Mouse (Mus musculus): ENCODE results near the gene Grhl3. TPM values are rescaled to one million over a fixed set of nuclear protein-coding genes. Genes with fewer than 3 reads are reported as not detected.
A peak's percentile ranks its signal among the peaks of the same experiment; 100 is the strongest.

The Grhl3 gene
- polyA plus RNA-seq, 1 experiment from 2014 or later, result 6.8 TPM

- H3K4me1 ChIP-seq (ENCODE audit: control insufficient read depth, insufficient read depth, low read length), result 0 out of 2 replicates have a peak, but pooled peaks cover 2% of the 10 kb centered on the region
- peaks cover 13% of the 10 kb centered on the region for H3K9me3 ChIP-seq (replicated peaks; ENCODE audit: control insufficient read depth, low read length)
- H3K27ac ChIP-seq (ENCODE audit: low read length), result no peak overlapping the region
- no peak overlapping the region for H3K9ac ChIP-seq (ENCODE audit: low read length)
- no peak for ATAC-seq (replicated peaks; ENCODE audit: extremely low read depth, insufficient read depth, low FRiP score)
- H3K27me3 ChIP-seq (ENCODE audit: control insufficient read depth, insufficient read depth, low read length), result no peaks in the 10 kb centered on the region; the same call in 1 of the 2 replicates
- H3K4me3 ChIP-seq (ENCODE audit: low read length), result no peak overlapping the region
- WGBS, result 85% methylated on average over 7 of the region's 7 CpGs
- no peak overlapping the region for H3K4me2 ChIP-seq (ENCODE audit: low read depth, low read length)
- H3K36me3 ChIP-seq (ENCODE audit: control insufficient read depth, insufficient read depth), result peaks cover 5% of the 10 kb centered on the region; the same call in 1 of the 2 replicates
Observed at GRCm38 (mm10) chr4:135606271-135606670, 32.8 kb upstream of the Grhl3 start.

GRCm38 (mm10) chr4:135601530-135601929, 28.1 kb upstream of the Grhl3 start:
- Histone ChIP-seq H3K9me3 (replicated peaks; ENCODE audit: control insufficient read depth, low read length) (no peaks in the 10 kb centered on the region), H3K36me3 (ENCODE audit: control insufficient read depth, insufficient read depth) (no peaks in the 10 kb centered on the region), H3K4me1 (ENCODE audit: control insufficient read depth, insufficient read depth, low read length) (peaks cover 10% of the 10 kb centered on the region), H3K27me3 (ENCODE audit: control insufficient read depth, insufficient read depth, low read length) (no peaks in the 10 kb centered on the region; the same call in 1 of the 2 replicates), H3K9ac (ENCODE audit: low read length) (no peak overlapping the region), H3K4me3 (ENCODE audit: low read length) (no peak overlapping the region), H3K4me2 (ENCODE audit: low read depth, low read length) (no peak overlapping the region), H3K27ac (ENCODE audit: low read length) (no peak overlapping the region)
- no peak for ATAC-seq (replicated peaks; ENCODE audit: extremely low read depth, insufficient read depth, low FRiP score)
- 83% methylated on average over 3 of the region's 3 CpGs for WGBS

GRCm38 (mm10) chr4:135599497-135600182, 26.2 kb upstream of the Grhl3 start:
- Histone ChIP-seq H3K9me3 (replicated peaks; ENCODE audit: control insufficient read depth, low read length) (no peaks in the 10 kb centered on the region), H3K4me1 (ENCODE audit: control insufficient read depth, insufficient read depth, low read length) (peaks cover 19% of the 10 kb centered on the region), H3K27ac (ENCODE audit: low read length) (no peak overlapping the region), H3K4me2 (ENCODE audit: low read depth, low read length) (no peak overlapping the region), H3K27me3 (ENCODE audit: control insufficient read depth, insufficient read depth, low read length) (no peaks in the 10 kb centered on the region), H3K36me3 (ENCODE audit: control insufficient read depth, insufficient read depth) (no peaks in the 10 kb centered on the region), H3K9ac (ENCODE audit: low read length) (no peak overlapping the region), H3K4me3 (ENCODE audit: low read length) (no peak overlapping the region)
- WGBS, result 78% methylated on average over 7 of the region's 7 CpGs
- no peak for ATAC-seq (replicated peaks; ENCODE audit: extremely low read depth, insufficient read depth, low FRiP score)

DNA sequence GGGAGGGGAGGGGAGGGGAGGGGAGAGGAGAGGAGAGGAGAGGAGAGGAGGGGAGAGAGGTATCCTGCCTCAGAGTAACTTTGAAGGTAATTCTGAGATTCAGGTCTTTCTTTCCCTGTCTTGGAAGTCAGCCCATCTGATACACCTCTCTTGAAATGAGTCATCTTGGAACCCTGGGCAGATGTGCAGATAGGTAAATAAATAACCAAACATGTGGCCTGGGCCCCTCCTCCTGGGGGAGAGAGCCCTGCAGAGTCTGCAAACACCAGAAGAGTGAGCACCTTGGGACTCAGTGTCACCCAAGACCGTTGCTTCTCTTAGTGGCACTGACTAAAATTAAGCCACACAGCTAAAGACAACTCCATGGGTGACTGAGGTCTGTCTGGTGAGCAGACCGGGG, 25.6 kb upstream of the Grhl3 start:
- H3K9ac ChIP-seq (ENCODE audit: low read length), result no peak overlapping the region
- no peak overlapping the region for H3K4me3 ChIP-seq (ENCODE audit: low read length)
- no peak overlapping the region for H3K27ac ChIP-seq (ENCODE audit: low read length)
- peaks cover 19% of the 10 kb centered on the region for H3K4me1 ChIP-seq (ENCODE audit: control insufficient read depth, insufficient read depth, low read length)
- no peaks in the 10 kb centered on the region for H3K36me3 ChIP-seq (ENCODE audit: control insufficient read depth, insufficient read depth)
- H3K9me3 ChIP-seq (replicated peaks; ENCODE audit: control insufficient read depth, low read length), result no peaks in the 10 kb centered on the region
- H3K4me2 ChIP-seq (ENCODE audit: low read depth, low read length), result no peak overlapping the region
- 62% methylated on average over 2 of the region's 2 CpGs for WGBS
- H3K27me3 ChIP-seq (ENCODE audit: control insufficient read depth, insufficient read depth, low read length), result no peaks in the 10 kb centered on the region
- ATAC-seq (replicated peaks; ENCODE audit: extremely low read depth, insufficient read depth, low FRiP score), result no peak

DNA sequence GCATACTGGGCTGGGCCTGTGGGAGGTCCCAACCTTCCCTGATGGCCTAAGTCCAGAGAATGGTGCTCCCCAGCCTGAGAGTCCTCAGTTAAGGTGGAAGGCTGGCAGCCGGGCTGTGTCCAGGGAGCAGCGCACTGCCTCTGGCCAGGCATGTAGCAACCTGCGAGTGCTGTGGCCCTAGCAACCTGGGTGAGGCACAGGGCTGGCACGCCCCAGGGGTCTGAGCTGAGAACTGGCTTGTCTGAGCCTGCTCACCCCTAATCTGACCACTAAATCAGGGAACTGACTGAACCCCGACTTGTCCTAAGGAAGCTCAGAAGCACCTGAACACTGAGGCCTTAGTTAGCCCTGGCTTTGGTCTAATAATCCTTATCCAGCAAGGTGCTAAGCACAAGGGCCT, 24.1 kb upstream of the Grhl3 start:
- no peak for ATAC-seq (replicated peaks; ENCODE audit: extremely low read depth, insufficient read depth, low FRiP score)
- no peak overlapping the region for H3K9ac ChIP-seq (ENCODE audit: low read length)
- H3K9me3 ChIP-seq (replicated peaks; ENCODE audit: control insufficient read depth, low read length), result peaks cover 7% of the 10 kb centered on the region; the same call in 1 of the 2 replicates
- 87% methylated on average over 5 of the region's 5 CpGs for WGBS
- no peak overlapping the region for H3K4me3 ChIP-seq (ENCODE audit: low read length)
- no peaks in the 10 kb centered on the region for H3K27me3 ChIP-seq (ENCODE audit: control insufficient read depth, insufficient read depth, low read length)
- H3K36me3 ChIP-seq (ENCODE audit: control insufficient read depth, insufficient read depth), result no peaks in the 10 kb centered on the region
- peaks cover 19% of the 10 kb centered on the region for H3K4me1 ChIP-seq (ENCODE audit: control insufficient read depth, insufficient read depth, low read length)
- H3K27ac ChIP-seq (ENCODE audit: low read length), result peak overlapping the region; percentile 32; the same call in 1 of the 2 replicates
- H3K4me2 ChIP-seq (ENCODE audit: low read depth, low read length), result no peak overlapping the region

DNA sequence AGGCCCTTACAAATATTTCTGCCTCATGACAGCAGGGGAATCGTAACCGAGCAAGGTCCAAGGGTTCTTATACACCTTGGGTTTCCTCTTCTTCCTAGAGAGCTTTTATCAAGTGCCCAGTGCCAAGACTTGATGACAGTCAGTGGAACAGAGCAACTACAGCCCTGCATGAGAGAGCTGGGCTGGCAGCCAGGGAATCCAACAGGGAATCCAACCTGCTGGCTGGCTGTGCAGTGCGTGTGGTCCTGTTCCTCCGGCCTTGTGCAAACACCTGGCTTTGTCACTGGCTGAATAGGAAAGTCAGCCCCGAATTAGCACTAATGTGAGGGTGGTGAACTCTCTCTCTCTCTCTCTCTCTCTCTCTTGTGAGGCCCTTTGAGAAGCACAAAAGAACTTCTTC, 22.5 kb upstream of the Grhl3 start:
- peak; percentile 74 for ATAC-seq (replicated peaks; ENCODE audit: extremely low read depth, insufficient read depth, low FRiP score)
- Histone ChIP-seq H3K27me3 (ENCODE audit: control insufficient read depth, insufficient read depth, low read length) (no peaks in the 10 kb centered on the region), H3K27ac (ENCODE audit: low read length) (peak overlapping the region; percentile 83)

GRCm38 (mm10) chr4:135591610-135592304, 18.3 kb upstream of the Grhl3 start:
- no peak for ATAC-seq (replicated peaks; ENCODE audit: extremely low read depth, insufficient read depth, low FRiP score)
- no peak overlapping the region for H3K27ac ChIP-seq (ENCODE audit: low read length)
- no peak overlapping the region for H3K4me3 ChIP-seq (ENCODE audit: low read length)
- H3K4me1 ChIP-seq (ENCODE audit: control insufficient read depth, insufficient read depth, low read length), result peaks cover 15% of the 10 kb centered on the region
- peaks cover 7% of the 10 kb centered on the region; the same call in 1 of the 2 replicates for H3K9me3 ChIP-seq (replicated peaks; ENCODE audit: control insufficient read depth, low read length)
- H3K4me2 ChIP-seq (ENCODE audit: low read depth, low read length), result no peak overlapping the region
- no peaks in the 10 kb centered on the region for H3K27me3 ChIP-seq (ENCODE audit: control insufficient read depth, insufficient read depth, low read length)
- H3K36me3 ChIP-seq (ENCODE audit: control insufficient read depth, insufficient read depth), result no peaks in the 10 kb centered on the region
- no peak overlapping the region for H3K9ac ChIP-seq (ENCODE audit: low read length)
- 61% methylated on average over 8 of the region's 8 CpGs for WGBS

More for the DNA sequence above, 22.5 kb upstream of the Grhl3 start:
- WGBS, result 30% methylated on average over 5 of the region's 5 CpGs
- no peak overlapping the region for H3K4me2 ChIP-seq (ENCODE audit: low read depth, low read length)
- H3K9me3 ChIP-seq (replicated peaks; ENCODE audit: control insufficient read depth, low read length), result peaks cover 7% of the 10 kb centered on the region; the same call in 1 of the 2 replicates
- no peak overlapping the region for H3K4me3 ChIP-seq (ENCODE audit: low read length)
- no peak overlapping the region; the same call in 1 of the 2 replicates for H3K9ac ChIP-seq (ENCODE audit: low read length)
- peaks cover 19% of the 10 kb centered on the region for H3K4me1 ChIP-seq (ENCODE audit: control insufficient read depth, insufficient read depth, low read length)
- H3K36me3 ChIP-seq (ENCODE audit: control insufficient read depth, insufficient read depth), result no peaks in the 10 kb centered on the region

- no peaks in the 10 kb centered on the region for H3K27me3 ChIP-seq (ENCODE audit: control insufficient read depth, insufficient read depth, low read length)
- H3K36me3 ChIP-seq (ENCODE audit: control insufficient read depth, insufficient read depth), result no peaks in the 10 kb centered on the region
- H3K9me3 ChIP-seq (replicated peaks; ENCODE audit: control insufficient read depth, low read length), result peaks cover 7% of the 10 kb centered on the region; the same call in 1 of the 2 replicates
- H3K4me1 ChIP-seq (ENCODE audit: control insufficient read depth, insufficient read depth, low read length), result peaks cover 10% of the 10 kb centered on the region
- 47% methylated on average over 3 of the region's 3 CpGs for WGBS
- ATAC-seq (replicated peaks; ENCODE audit: extremely low read depth, insufficient read depth, low FRiP score), result no peak
- no peak overlapping the region for H3K9ac ChIP-seq (ENCODE audit: low read length)
- no peak overlapping the region for H3K27ac ChIP-seq (ENCODE audit: low read length)
- no peak overlapping the region for H3K4me3 ChIP-seq (ENCODE audit: low read length)
- no peak overlapping the region for H3K4me2 ChIP-seq (ENCODE audit: low read depth, low read length)
Observed at GRCm38 (mm10) chr4:135591086-135591485, 17.7 kb upstream of the Grhl3 start.

GRCm38 (mm10) chr4:135584838-135585237, 11.4 kb upstream of the Grhl3 start:
- WGBS, result 80% methylated on average over 4 of the region's 4 CpGs
- no peaks in the 10 kb centered on the region for H3K36me3 ChIP-seq (ENCODE audit: control insufficient read depth, insufficient read depth)
- no peak for ATAC-seq (replicated peaks; ENCODE audit: extremely low read depth, insufficient read depth, low FRiP score)

More at GRCm38 (mm10) chr4:135584838-135585237, 11.4 kb upstream of the Grhl3 start:
- H3K9me3 ChIP-seq (replicated peaks; ENCODE audit: control insufficient read depth, low read length), result no peaks in the 10 kb centered on the region
- H3K27me3 ChIP-seq (ENCODE audit: control insufficient read depth, insufficient read depth, low read length), result 0 out of 2 replicates have a peak, but pooled peaks cover 4% of the 10 kb centered on the region
- no peak overlapping the region for H3K4me3 ChIP-seq (ENCODE audit: low read length)
- H3K27ac ChIP-seq (ENCODE audit: low read length), result no peak overlapping the region
- H3K4me1 ChIP-seq (ENCODE audit: control insufficient read depth, insufficient read depth, low read length), result peaks cover 5% of the 10 kb centered on the region; the same call in 1 of the 2 replicates
- H3K4me2 ChIP-seq (ENCODE audit: low read depth, low read length), result no peak overlapping the region
- no peak overlapping the region for H3K9ac ChIP-seq (ENCODE audit: low read length)

Measured in heart, embryonic 16.5 days (tissue).